Mouse (Mus musculus) E14TG2a.4 (cell line): ENCODE measurements around the gene Spen.
"Not testable (repeated sequence)": the region's sequence is repeated elsewhere in the genome, so short reads cannot be mapped to it uniquely, and the experiment has no call there.

ENCODE experiments used
- CTCF ChIP-seq: conservative IDR thresholded peaks from 2 replicates; pipeline ENCODE4 v1.5.1; 2014; ENCODE audit warnings: low read length
- POU5F1 ChIP-seq: IDR thresholded peaks from 2 replicates; pipeline ENCODE4 v1.6.1; 2014; ENCODE audit warnings: low read length, borderline replicate concordance

- not testable (repeated sequence) for TF ChIP-seq CTCF, POU5F1
These were observed 16.0 kb upstream of the Spen start for GRCm38 (mm10) chr4:141554255-141554865.
